Mouse (Mus musculus): Measurements from ENCODE around the gene Palm2. TPM values are rescaled to one million over a fixed set of nuclear protein-coding genes. Genes with fewer than 3 reads are reported as not detected.

The Palm2 gene
- total and polyA plus RNA-seq, 3 experiments, result not detected

- Histone ChIP-seq H3K4me1 (ENCODE audit: control insufficient read depth in 1 of 2, insufficient read depth in 2 of 2, low read length in 2 of 2) (no peaks in the 10 kb centered on the region), H3K27ac (ENCODE audit: control insufficient read depth, low read depth, low read length) (no peak overlapping the region), H3K9ac (ENCODE audit: control insufficient read depth, low read depth, low read length, poor library complexity, severe bottlenecking) (no peak overlapping the region), H3K36me3 (ENCODE audit: control insufficient read depth in 1 of 2, insufficient read depth in 2 of 2, low read length in 2 of 2) (no peaks in the 10 kb centered on the region), H3K79me2 (ENCODE audit: control insufficient read depth, insufficient read depth, low read length, poor library complexity) (no peaks in the 10 kb centered on the region), H3K9me3 (replicated peaks; ENCODE audit: insufficient read depth, low read length) (no peaks in the 10 kb centered on the region), H3K4me3 (ENCODE audit: control insufficient read depth in 1 of 2, insufficient read depth in 1 of 2, low read depth in 2 of 2, low read length in 2 of 2) (no peak overlapping the region), H3K27me3 (ENCODE audit: control insufficient read depth in 1 of 2, insufficient read depth in 2 of 2, low read length in 2 of 2) (no peaks in the 10 kb centered on the region)
- no peak for TF ChIP-seq ZC3H11A (IDR thresholded peaks at IDR 0.05; ENCODE audit: low read depth, low read length)
- no peak for TF ChIP-seq GATA1 (IDR thresholded peaks at IDR 0.05; ENCODE audit: low read depth, low read length)
- no peak for TF ChIP-seq MAZ (IDR thresholded peaks at IDR 0.05; ENCODE audit: low read depth, low read length)
- TF ChIP-seq ELF1 (IDR thresholded peaks at IDR 0.05; ENCODE audit: low read depth, low read length), result no peak
- no peak for TF ChIP-seq POLR2A (IDR thresholded peaks at IDR 0.05; ENCODE audit: control insufficient read depth in 1 of 2, insufficient read depth in 1 of 2, low read depth in 1 of 2, low read length in 2 of 2, poor library complexity in 1 of 2)
- no peak for TF ChIP-seq ZMIZ1 (IDR thresholded peaks at IDR 0.05; ENCODE audit: low read depth, low read length)
- no peak for TF ChIP-seq RCOR1 (IDR thresholded peaks at IDR 0.05; ENCODE audit: low read depth, low read length)
- no peak for TF ChIP-seq MAX (IDR thresholded peaks at IDR 0.05; ENCODE audit: low read length)
- no peak for TF ChIP-seq TAL1 (IDR thresholded peaks at IDR 0.05; ENCODE audit: low read length)
- TF ChIP-seq EP300 (IDR thresholded peaks at IDR 0.05; ENCODE audit: low read depth in 1 of 2, low read length in 2 of 2), result no peak
- TF ChIP-seq SIN3A (IDR thresholded peaks at IDR 0.05; ENCODE audit: low read length), result no peak
- no peak for TF ChIP-seq USF1 (IDR thresholded peaks at IDR 0.05; ENCODE audit: low read depth, low read length)
- TF ChIP-seq CHD1 (IDR thresholded peaks at IDR 0.05; ENCODE audit: low read depth, low read length), result no peak
- no peak for DNase-seq (ENCODE audit: low read depth, low spot score)
Observed at GRCm38 (mm10) chr4:57600685-57601457, 166.8 kb downstream of the Palm2 start.

GRCm38 (mm10) chr4:57601458-57601835, 167.4 kb downstream of the Palm2 start:
- H3K27me3 ChIP-seq (ENCODE audit: control insufficient read depth in 1 of 2, insufficient read depth in 2 of 2, low read length in 2 of 2), result no peaks in the 10 kb centered on the region
- no peak overlapping the region for H3K9ac ChIP-seq (ENCODE audit: control insufficient read depth, low read depth, low read length, poor library complexity, severe bottlenecking)
- TF ChIP-seq GATA1 (IDR thresholded peaks at IDR 0.05; ENCODE audit: low read depth, low read length), result no peak
- no peak for TF ChIP-seq USF1 (IDR thresholded peaks at IDR 0.05; ENCODE audit: low read depth, low read length)
- TF ChIP-seq TBP (IDR thresholded peaks at IDR 0.05; ENCODE audit: low read depth, low read length), result no peak
- TF ChIP-seq ELF1 (IDR thresholded peaks at IDR 0.05; ENCODE audit: low read depth, low read length), result no peak
- TF ChIP-seq POLR2AphosphoS5 (IDR thresholded peaks at IDR 0.05; ENCODE audit: borderline replicate concordance, low read depth, low read length), result no peak
- no peak for TF ChIP-seq CHD2 (IDR thresholded peaks at IDR 0.05; ENCODE audit: low read length)
- TF ChIP-seq EP300 (IDR thresholded peaks at IDR 0.05; ENCODE audit: low read depth in 1 of 2, low read length in 2 of 2), result no peak
- TF ChIP-seq HCFC1 (IDR thresholded peaks at IDR 0.05; ENCODE audit: low read depth, low read length), result no peak
- no peak for TF ChIP-seq MEF2A (IDR thresholded peaks at IDR 0.05; ENCODE audit: extremely low read depth, insufficient replicate concordance, low read depth, low read length, poor library complexity, severe bottlenecking)
- TF ChIP-seq CHD1 (IDR thresholded peaks at IDR 0.05; ENCODE audit: low read depth, low read length), result no peak
- no peak for TF ChIP-seq ZC3H11A (IDR thresholded peaks at IDR 0.05; ENCODE audit: low read depth, low read length)
- TF ChIP-seq MAZ (IDR thresholded peaks at IDR 0.05; ENCODE audit: low read depth, low read length), result no peak
- no peak for TF ChIP-seq MYC (IDR thresholded peaks at IDR 0.05; ENCODE audit: low read depth, low read length)
- no peak for TF ChIP-seq BHLHE40 (IDR thresholded peaks at IDR 0.05; ENCODE audit: borderline replicate concordance, low read depth, low read length)
- no peak for TF ChIP-seq CTCF (IDR thresholded peaks at IDR 0.05 in 2 of 3, conservative IDR thresholded peaks at IDR 0.05 in 1 of 3; ENCODE audit: control insufficient read depth in 1 of 3, insufficient read depth in 1 of 3, low read depth in 2 of 3, low read length in 3 of 3, poor library complexity in 1 of 3, severe bottlenecking in 1 of 3)
- no peak for TF ChIP-seq POLR2AphosphoS2 (IDR thresholded peaks at IDR 0.05; ENCODE audit: low read length)
- no peak for TF ChIP-seq JUND (IDR thresholded peaks at IDR 0.05; ENCODE audit: low read depth, low read length)
- TF ChIP-seq KAT2A (conservative IDR thresholded peaks at IDR 0.05; ENCODE audit: low read depth, low read length), result no peak
- no peak for TF ChIP-seq ETS1 (IDR thresholded peaks at IDR 0.05; ENCODE audit: low read depth, low read length)
- no peak overlapping the region for H3K27ac ChIP-seq (ENCODE audit: control insufficient read depth, low read depth, low read length)
- no peaks in the 10 kb centered on the region for H3K79me2 ChIP-seq (ENCODE audit: control insufficient read depth, insufficient read depth, low read length, poor library complexity)
- no peaks in the 10 kb centered on the region for H3K4me1 ChIP-seq (ENCODE audit: control insufficient read depth in 1 of 2, insufficient read depth in 2 of 2, low read length in 2 of 2)
- no peak for DNase-seq (ENCODE audit: low read depth, low spot score)
- H3K36me3 ChIP-seq (ENCODE audit: control insufficient read depth in 1 of 2, insufficient read depth in 2 of 2, low read length in 2 of 2), result no peaks in the 10 kb centered on the region
- no peak overlapping the region for H3K4me3 ChIP-seq (ENCODE audit: control insufficient read depth in 1 of 2, insufficient read depth in 1 of 2, low read depth in 2 of 2, low read length in 2 of 2)
- H3K9me3 ChIP-seq (replicated peaks; ENCODE audit: insufficient read depth, low read length), result no peaks in the 10 kb centered on the region

All from MEL (cell line).